Mouse (Mus musculus): ENCODE measurements around the gene Hist1h4d.
A peak's percentile ranks its signal among the peaks of the same experiment; 100 is the strongest.
"Not testable (repeated sequence)": the region's sequence is repeated elsewhere in the genome, so short reads cannot be mapped to it uniquely, and the experiment has no call there.

Gene Hist1h4d

DNA sequence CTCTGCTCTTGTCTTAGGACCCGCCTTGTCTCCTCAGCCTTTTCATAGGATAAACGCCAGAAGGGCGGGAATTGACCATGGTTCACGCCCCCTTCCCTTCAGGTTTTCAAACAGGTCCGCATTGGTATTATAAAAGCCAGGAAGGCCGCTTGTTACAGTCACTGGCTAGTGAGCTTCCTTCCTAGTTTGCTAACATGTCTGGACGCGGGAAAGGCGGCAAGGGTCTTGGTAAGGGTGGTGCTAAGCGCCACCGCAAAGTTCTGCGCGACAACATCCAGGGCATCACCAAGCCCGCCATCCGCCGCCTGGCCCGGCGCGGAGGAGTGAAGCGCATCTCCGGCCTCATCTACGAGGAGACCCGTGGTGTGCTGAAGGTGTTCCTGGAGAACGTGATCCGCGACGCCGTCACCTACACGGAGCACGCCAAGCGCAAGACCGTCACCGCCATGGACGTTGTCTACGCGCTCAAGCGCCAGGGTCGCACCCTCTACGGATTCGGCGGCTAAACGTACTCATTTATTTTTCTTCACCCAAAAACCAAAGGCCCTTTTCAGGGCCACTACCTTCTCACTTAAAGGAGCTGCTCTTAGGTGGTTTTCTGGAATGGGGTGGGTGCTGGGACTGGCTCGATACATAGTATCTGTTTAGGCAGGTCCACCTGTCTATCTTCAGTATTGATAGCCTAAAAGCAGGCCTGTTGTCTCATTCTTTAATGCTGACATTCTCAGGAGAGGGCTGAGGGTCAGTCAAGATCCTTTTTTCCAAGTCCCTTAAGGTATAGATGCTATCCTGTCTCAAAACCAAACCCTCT, at the start of gene Hist1h4d:
Hist1h4d (plus strand) TSS at position 191 of the 811 bp plus-strand sequence.
- DNase-seq (ENCODE audit: low read depth), result peak; percentile 100

DNA sequence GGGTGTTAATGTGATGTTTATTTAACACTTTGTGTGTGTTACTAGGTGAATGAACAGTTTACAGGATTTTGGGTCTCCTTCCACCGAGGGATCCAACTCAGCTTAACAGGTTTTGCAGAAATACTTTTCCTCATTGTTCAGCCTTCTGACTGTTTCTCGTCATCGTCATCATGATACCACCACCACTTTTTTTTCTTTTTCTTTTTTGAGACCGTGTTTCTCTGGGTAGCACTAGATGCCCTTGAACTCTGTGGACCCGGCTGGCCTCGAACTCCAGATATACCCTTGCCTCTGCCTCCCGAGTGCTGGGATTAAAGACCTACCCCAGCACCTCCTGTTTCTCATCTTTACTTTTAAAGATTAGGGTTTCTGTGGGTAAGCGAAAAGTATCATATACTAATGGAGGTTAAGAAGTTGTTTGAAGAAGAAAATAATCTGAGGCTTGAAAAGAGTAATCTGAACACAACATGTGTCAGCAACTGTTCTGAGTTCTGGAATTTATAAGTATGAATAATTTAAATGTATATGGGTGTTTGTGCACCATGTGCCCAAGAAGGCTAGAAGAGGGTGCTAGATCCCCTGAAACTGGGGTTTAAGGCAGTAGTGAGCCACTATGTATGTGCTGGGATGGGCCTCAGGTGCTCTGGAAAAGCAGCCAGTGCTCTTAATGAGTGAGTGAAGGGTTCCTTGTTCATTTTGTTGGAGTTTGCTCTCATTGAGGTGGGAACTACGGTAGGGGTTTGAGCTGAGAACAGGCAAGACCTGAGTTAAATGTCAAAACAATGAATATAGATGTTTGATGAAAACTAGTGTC, 48.9 kb upstream of the Hist1h4d start:
- DNase-seq (ENCODE audit: low read depth), result peak; percentile 76

- DNase-seq (ENCODE audit: low read depth), result peak; percentile 98
Measured at GRCm38 (mm10) chr13:23533560-23534367, 47.6 kb upstream of the Hist1h4d start, which contains the start of gene Hist1h2af. Hist1h2af (plus strand) TSS chr13:23533906.

- no peak for DNase-seq (ENCODE audit: low read depth)
Measured at GRCm38 (mm10) chr13:23534368-23535131, 46.8 kb upstream of the Hist1h4d start.

DNA sequence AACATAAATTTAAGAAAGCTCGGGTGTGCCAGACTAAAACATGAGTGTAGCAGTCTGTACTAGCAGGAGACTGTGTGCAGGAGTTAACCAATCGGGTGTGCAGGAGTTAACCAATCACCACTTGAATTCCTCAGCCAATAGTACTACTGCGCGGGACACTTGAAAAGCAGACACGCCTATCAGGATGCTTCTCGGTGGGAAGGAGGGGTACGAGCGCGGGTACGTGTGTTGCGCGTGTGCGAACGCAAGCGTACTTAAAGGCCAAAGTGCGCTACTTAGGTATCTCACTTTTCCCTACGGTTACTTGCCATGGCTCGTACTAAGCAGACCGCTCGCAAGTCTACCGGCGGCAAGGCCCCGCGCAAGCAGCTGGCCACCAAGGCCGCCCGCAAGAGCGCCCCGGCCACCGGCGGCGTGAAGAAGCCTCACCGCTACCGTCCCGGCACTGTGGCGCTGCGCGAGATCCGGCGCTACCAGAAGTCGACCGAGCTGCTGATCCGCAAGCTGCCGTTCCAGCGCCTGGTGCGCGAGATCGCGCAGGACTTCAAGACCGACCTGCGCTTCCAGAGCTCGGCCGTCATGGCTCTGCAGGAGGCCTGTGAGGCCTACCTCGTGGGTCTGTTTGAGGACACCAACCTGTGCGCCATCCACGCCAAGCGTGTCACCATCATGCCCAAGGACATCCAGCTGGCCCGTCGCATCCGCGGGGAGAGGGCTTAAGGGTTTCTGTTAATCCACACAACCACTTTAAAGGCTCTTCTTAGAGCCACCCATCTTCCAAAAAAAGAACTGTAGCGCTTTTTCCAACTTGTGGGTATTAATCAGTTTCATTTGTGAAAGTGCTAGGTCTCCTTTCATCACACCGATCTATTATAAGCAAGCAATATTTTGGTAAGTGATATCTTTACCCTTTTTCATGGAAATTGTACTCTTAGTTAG, 46.0 kb upstream of the Hist1h4d start, which contains the start of gene Hist1h3g:
Hist1h3g (plus strand) TSS at position 286 of the 939 bp plus-strand sequence.
- DNase-seq (ENCODE audit: low read depth), result peak; percentile 100

- DNase-seq (ENCODE audit: low read depth), result peak; percentile 88
Measured at GRCm38 (mm10) chr13:23536076-23536822, 45.1 kb upstream of the Hist1h4d start.

- peak; percentile 72 for DNase-seq (ENCODE audit: low read depth)
Measured at GRCm38 (mm10) chr13:23537006-23537710, 44.2 kb upstream of the Hist1h4d start.

- DNase-seq (ENCODE audit: low read depth), result no peak
Measured at GRCm38 (mm10) chr13:23538249-23538648, 43.1 kb upstream of the Hist1h4d start.

GRCm38 (mm10) chr13:23539821-23540220, 41.6 kb upstream of the Hist1h4d start:
- DNase-seq (ENCODE audit: low read depth), result not testable (repeated sequence)

- no peak for DNase-seq (ENCODE audit: low read depth)
Measured at GRCm38 (mm10) chr13:23541497-23541896, 39.9 kb upstream of the Hist1h4d start.

DNA sequence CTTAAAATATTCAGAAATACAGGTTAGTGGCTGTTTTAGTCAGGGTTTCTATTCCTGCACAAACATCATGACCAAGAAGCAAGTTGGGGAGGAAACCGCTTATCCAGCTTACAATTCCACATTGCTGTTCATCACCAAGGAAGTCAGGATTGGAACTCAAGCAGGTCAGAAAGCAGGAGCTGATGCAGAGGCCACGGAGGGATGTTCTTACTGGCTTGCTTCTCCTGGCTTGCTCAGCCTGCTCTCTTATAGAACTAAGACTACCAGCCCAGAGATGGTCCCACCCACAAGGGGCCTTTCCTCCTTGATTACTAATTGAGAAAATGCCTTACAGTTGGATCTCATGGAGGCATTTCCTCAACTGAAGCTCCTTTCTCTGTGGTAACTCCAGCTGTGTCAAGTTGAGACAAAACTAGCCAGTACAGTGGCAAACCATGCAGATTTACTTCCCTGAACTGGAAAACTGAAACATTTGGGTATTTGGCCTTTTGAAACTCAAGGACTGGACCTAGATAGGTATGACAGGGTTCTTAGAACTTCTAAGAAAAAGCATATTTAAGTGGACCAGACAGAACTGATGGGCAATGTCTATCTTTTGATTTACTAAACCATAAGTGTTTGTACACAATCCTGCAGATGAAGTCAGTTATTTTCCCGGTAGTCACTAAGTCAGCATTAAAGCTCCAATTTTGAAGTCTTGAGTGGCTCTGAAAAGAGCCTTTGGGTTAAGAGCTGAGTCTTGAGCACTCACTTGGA, 39.0 kb upstream of the Hist1h4d start:
- DNase-seq (ENCODE audit: low read depth), result peak; percentile 89

DNA sequence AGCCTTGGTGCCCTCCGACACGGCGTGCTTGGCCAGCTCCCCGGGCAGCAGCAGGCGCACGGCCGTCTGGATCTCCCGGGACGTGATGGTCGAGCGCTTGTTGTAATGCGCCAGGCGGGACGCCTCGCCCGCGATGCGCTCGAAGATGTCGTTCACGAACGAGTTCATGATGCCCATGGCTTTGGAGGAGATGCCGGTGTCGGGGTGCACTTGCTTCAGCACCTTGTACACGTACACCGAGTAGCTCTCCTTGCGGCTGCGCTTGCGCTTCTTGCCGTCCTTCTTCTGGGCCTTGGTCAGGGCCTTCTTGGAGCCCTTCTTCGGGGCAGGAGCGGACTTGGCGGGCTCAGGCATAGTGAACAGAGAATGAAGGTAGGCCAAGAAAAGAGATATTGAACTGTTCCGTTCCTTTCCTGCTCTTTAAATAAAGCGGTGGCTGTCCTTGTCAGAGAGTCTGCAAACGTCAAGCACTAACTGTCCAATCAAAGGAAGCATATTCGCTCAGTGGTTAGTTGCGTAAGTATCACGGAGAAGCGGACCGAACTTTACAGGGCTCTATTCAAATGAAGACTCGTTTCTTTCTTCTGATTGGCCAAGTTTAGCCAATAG, 38.3 kb upstream of the Hist1h4d start, which contains the start of gene Hist1h2bh:
Hist1h2bh (minus strand) TSS at position 394 of the 609 bp plus-strand sequence.
- peak; percentile 100 for DNase-seq (ENCODE audit: low read depth)

DNA sequence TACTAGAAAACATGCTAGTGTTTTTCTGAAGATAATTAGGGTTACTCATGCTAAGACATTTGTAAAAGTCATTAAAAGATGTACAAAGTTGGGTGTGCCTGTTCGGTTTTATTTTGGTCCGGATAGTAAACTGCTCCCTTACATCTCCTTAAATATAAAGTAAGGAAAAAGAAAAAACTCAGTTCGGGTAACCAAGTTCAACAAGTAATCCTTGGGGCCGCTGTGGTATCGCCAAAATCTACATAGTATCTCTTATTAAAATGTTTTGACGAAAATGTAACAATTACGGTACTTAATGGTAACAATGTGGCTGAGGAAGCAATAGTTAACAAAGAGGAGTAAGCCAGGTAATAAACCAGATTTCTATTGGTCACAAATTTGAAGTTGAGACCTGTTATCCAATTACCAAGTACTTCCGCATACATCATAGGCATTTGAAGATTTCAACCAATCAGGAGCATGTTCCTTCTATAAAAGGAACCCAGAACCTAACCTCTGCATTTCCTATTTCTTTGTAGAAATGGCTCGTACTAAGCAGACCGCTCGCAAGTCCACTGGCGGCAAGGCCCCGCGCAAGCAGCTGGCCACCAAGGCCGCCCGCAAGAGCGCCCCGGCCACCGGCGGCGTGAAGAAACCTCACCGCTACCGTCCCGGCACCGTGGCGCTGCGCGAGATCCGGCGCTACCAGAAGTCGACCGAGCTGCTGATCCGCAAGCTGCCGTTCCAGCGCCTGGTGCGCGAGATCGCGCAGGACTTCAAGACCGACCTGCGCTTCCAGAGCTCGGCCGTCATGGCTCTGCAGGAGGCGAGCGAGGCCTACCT, 37.2 kb upstream of the Hist1h4d start, which contains the start of gene Hist1h3f:
Hist1h3f (plus strand) TSS at position 88 of the 822 bp plus-strand sequence.
- DNase-seq (ENCODE audit: low read depth), result peak; percentile 100

DNA sequence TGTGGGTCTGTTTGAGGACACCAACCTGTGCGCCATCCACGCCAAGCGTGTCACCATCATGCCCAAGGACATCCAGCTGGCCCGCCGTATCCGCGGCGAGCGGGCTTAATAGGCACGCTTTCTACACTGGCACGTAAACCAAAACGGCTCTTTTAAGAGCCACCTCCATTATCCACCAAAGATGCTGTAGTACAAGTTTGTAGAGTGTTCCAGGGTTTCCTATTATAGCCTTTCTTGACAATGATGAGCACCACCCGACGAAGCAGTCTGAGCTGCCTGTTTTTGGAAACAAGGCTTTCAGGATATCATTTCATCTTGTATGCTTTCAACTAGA, 36.6 kb upstream of the Hist1h4d start:
- DNase-seq (ENCODE audit: low read depth), result peak; percentile 67

GRCm38 (mm10) chr13:23546694-23547093, 34.7 kb upstream of the Hist1h4d start:
- no peak for DNase-seq (ENCODE audit: low read depth)

DNA sequence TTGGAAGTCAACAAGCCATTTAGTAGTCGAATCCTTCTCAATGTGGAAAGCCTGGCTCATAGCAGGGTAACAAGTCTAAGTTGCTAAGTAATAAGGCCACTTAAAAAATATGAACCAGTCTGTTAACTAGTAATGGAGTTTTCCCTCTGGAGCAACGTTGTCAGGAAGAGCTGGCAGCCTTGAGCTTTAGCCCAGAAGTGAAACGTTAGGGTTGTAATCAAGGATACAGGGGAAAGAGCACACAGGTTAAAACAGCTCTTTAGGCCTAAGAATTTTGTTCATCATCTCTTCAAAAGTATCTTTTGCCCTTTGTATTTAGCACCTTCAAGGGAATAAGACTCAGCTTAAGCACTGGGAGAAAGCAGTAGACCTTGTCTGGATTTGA, 30.6 kb upstream of the Hist1h4d start:
- peak; percentile 89 for DNase-seq (ENCODE audit: low read depth)
